Mouse (Mus musculus) thymus, adult 2 months (tissue): ENCODE results near the gene Wipf2.

Source experiments
- CTCF ChIP-seq: fragments of 200-500 bp; IDR thresholded peaks from 2 replicates; pipeline ENCODE4 v1.5.1; 2012; ENCODE audit warnings: mild to moderate bottlenecking, control low read depth, low read length, moderate library complexity, borderline replicate concordance; ENCODE audit not compliant: control insufficient read depth, poor library complexity, insufficient read depth; ENCODE audit errors: extremely low read depth
- POLR2A ChIP-seq: fragments of 200-500 bp; IDR thresholded peaks from 2 replicates; pipeline ENCODE4 v1.6.1; 2012; ENCODE audit warnings: mild to moderate bottlenecking, low read length, control low read depth, moderate library complexity; ENCODE audit not compliant: control insufficient read depth, poor library complexity, insufficient read depth; ENCODE audit errors: extremely low read depth

DNA sequence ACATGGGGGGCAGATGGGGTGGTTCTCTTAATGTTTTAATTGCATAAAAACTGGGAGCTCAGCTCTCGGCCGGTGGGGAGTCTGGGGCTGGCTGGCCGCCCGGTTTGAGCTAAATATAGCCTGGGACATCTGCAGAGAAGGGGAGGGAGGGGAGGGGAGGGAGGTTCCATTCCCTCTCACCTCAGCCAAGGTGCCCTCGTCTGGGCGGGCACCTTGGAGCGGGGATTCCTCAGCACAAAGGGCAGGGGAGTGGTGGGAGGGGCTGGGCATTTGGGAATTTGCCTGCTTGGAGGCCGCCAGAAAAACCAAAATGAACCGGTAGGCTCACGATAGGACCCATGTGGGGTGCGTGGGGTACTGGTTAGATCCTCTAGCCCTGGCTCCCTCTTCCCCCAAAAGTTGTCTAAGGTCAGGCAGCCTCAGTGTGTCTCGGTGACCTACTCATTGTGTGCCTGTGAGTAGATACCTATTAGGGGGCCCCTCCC lies 77.9 kb downstream of the Wipf2 start:
- 0 out of 2 replicates have a peak, but pooled peaks have one; percentile 2 for TF ChIP-seq CTCF
- TF ChIP-seq POLR2A, result no peak
